Mouse (Mus musculus): Measurements from ENCODE around the gene Ddr1.

Ddr1 gene

DNA sequence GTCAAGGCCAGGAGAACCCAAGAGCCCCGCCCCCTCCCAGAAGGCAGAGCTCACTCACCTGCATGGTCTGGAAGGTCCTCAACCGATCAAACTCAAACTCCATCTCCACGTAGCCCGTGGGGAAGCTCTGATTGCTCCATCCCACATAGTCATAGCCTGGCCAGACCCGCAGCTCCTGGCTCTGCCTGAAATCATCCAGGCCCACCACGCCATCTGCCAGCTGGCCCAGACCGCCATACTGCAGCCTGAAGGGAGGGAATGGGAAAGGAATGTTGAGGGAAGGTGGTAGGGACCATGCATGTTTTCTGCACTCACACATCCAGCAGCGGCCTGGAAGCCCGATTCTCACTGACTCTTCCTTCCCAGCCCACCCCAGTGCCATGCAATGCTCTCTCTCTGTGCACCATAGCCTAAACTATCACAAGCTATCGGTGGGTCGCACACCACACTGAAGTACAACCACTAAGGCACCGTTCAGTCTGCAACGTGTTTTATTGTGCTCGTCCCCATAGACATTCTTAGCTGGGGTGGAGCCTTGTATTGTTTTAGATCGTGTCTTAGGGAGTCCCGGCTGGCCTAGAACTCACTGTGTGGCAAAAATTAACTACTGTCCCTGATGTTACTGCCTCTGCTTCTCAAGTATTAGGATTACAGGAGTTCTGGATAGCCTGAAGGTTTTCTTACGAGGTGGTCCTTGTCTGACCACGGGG, 14.3 kb downstream of the Ddr1 start:
- no peak for DNase-seq

DNA sequence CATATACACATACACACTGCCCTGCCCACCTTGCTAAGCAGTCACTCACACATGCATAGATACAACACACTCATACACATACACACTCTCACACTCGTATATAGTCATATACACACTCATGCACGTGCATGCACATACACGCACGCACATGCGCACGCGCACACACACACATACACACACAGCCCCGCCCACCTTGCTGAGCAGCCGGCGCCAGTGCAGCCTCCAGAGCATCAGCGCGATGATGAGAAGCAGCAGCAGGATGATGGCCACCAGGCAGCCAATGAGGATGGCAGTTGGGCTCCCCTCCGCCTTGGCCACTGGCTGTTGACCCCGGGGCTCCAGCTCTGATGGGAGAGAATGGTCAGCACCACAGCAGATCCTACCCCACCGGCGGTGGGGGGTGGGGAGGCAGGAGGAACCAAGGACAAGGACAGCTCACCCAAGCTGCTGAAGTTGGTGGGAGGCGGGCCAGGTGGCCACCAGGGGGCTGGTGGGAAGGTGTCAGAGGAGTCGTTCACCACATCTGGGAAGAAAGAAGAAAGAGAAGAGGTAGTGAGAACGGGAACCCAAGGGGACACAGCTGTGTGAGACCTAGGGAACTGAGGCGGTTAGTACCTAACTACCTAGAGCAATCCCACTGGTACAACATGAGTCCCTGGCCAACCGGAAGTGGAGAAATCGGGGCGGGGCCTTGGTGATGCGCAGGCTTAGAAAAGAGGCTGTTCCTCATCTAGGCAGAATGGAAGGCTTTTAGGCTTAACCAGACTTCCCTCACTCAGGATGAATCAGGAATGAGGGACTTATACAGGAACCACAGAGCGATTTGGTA, 15.9 kb downstream of the Ddr1 start:
- DNase-seq, result peak; percentile 81

DNA sequence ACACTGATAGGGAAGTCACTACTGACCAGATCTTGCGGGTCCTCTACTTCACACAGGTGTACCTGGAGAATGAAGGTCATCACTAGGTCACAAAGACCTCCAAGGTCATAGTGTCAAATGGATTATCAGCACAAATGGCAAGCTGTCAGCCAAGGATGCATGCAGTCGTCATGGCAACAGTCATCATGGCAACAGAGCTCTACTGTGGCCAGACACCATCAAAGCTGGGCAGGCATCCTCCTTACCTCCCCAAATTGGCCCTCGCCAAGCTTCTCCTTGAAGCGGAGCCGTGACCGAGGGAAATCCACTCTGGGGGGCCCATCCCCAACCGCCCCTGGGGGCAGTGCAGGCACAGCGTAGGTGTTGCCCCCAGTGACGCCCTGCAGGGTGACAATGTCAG, 19.4 kb downstream of the Ddr1 start:
- no peak for DNase-seq

DNA sequence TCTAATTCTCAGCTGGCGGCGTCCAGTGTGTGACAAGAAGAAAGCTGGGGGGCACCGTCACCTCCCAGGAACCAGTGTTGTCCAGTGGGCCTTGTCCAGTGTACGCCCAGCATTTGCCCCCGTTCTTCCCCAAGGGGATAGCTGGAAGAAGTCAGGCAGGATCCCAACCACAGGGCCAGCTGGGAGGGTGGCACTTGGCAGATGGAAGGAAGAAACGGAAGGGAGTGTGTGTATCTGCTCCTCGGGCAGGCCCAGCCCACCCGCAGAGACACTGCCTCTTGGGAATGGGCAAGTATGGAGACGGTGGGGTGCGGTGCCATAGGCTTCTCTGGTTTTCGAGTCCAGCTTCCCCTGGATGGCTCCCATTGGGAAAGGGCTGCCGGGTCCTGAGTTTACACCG, 22.4 kb downstream of the Ddr1 start:
- DNase-seq, result no peak

DNA sequence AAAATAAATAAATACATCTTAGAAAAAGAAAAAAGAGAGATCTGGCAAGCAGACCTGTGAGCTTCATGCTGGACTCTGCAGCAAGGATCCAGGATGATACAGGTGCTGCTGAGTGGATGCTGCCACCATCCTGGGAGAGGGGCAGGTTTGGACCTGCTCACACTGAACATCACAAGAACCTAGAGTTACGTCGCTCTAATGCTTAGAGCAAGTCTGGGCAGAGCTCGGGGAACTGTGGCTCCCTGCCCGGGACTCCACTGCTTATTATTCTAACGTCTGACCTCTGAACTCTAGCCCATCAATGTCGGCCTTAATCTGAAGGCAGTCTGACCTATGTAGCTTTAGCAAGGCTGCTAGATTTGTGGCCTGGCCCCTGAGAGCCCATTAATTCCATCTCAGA, 23.8 kb downstream of the Ddr1 start:
- no peak for DNase-seq

DNA sequence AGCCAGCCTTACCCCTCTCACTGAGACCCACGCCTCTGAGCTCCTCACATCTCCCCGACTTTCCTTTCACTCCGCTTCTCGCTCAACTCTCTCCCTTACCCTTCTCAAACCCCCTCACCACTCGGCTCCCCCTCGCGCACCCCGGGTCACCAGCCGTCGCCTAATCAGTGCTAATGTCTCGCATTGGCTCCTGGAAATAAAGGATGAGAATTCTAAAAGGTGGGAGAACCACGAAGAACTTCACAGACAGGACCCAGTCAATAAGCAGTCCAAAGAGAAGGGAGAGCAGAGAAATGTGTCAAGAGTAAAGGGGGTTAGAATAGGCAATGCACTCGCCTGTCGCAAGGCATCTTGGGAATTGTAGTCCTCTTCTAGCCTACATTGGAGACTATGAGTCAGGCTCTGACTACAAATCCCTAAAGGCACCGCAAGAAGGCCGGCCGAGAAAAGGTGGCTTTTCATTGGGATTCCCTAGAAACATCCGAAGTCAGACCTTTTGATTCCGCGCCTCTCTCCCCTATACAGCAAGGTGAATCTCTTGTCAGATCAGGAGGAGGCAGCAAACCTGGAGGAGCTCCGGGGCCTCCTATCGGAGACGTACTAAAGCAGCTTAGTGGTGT, 30.9 kb downstream of the Ddr1 start, which contains the start of gene Gtf2h4:
TSS of gene Gtf2h4 (minus strand) at position 324 of the 620 bp plus-strand sequence.
- peak; percentile 88 for DNase-seq

DNA sequence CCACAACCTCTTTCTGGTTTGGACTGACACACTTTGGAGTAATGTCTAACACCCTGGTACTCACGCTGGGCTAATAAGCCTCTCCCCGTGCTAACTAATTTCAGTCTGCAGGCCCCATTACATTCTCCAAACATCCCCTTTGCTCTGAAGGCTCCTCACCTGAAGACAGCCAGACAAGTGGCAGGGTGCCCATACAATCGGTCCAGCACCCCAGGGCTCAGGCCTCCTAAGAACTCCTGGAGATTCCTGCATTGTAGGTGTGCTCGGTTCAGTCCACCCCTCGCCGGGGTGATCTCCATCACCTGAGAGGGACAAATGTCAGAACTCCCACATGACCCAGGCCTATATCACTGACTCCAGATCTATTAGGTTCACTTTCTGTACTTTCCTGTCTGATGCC, 31.9 kb downstream of the Ddr1 start:
- DNase-seq, result peak; percentile 54

GRCm38 (mm10) chr17:35671846-35672245, 32.6 kb downstream of the Ddr1 start:
- DNase-seq, result peak; percentile 85

GRCm38 (mm10) chr17:35669731-35670130, 34.7 kb downstream of the Ddr1 start:
- peak; percentile 72 for DNase-seq

DNA sequence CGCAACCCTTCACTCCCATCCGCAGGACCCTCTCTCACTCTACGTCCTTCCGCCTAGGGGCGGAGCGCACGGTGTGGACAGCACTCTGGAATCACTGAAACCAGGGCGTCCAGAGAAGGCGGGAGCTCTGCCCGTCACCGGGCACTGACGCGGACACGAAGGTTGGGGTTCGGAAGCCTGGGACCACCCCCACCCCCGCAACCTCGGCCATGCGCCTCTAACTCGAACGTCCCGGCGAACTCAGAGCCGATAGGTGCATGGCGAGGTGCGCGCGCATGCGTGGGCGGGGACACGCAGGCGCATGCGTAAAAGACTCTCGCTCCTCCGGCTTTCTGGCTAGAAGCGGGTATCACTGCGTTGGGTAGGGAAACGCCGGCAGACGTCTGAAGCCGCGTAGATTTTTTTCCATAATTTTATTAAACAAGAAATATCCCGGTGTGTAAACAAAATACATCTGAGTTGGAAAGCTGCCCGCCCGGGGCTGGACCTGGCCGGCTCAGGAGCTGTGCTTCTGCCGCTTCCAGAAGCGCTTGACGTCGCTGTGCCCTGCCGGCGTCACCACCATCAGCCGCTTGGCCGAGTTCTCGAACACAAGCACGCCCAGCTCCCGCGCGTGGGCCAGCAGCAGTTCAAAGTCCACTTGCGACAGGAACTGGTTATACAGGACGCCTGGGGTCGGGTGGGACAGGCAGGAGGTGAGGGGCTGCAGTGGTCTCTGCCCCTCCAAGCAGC, 36.9 kb downstream of the Ddr1 start, which contains the start of gene Vars2:
TSS of gene Vars2 (minus strand) at position 259 of the 732 bp plus-strand sequence.
- DNase-seq, result peak; percentile 98

GRCm38 (mm10) chr17:35666851-35667256, 37.6 kb downstream of the Ddr1 start:
- peak; percentile 71 for DNase-seq

- peak; percentile 70 for DNase-seq
Observed at GRCm38 (mm10) chr17:35665957-35666515, 38.4 kb downstream of the Ddr1 start.

DNA sequence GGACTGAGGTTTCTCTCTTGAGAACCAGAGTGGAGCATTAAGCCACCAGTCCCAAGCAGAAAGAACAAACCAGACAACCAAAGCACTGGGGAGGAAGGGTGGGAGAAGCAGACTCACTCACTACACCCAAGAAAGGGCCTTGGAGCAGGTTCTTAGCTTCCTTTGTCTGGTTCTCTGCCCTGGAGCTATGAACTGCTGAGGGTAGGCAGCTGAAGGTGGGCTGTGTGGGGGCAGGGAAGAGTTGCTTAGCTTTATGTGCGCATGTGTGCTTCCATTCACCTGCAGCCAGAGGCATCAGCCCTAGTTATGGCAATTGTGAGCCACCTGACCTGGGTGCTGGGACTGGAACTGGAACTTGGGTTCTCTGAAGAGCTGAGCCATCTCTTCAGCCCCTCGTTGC, 51.3 kb downstream of the Ddr1 start:
- peak; percentile 33 for DNase-seq

GRCm38 (mm10) chr17:35649429-35649828, 55.0 kb downstream of the Ddr1 start:
- no peak for DNase-seq

DNA sequence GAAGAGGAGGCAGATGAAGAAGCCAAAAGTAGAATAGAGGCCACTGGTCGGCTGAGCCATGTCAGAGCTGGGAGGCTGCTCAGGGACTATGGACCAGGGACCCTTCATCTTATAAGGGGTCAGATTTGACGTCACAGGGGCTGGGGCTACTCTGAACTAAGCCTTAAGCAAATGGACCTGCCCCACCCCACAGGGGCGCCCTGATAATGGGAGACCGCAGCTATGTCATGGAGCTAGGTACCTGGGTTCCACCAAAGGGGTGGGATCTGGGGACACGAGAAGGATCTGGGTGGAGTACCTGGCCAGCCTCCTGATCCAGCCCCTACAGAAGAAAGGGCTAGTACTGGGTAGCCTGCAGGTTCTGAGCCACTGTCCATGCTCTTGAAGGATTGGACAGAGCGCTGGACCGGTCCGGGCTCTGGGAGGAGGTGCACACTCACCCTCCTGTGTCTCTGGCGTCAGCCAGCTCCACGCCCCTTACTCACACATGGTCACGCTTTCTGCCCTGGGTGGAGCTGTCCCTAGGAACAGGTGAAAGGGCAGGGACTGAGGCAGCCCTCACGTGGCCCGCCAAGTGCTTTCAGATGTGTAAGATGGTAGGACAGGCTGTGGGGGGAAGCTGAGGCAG, 60.7 kb downstream of the Ddr1 start, which contains the start of gene Mucl3:
TSS of gene Mucl3 (minus strand) at position 87 of the 628 bp plus-strand sequence.
- DNase-seq, result no peak

DNA sequence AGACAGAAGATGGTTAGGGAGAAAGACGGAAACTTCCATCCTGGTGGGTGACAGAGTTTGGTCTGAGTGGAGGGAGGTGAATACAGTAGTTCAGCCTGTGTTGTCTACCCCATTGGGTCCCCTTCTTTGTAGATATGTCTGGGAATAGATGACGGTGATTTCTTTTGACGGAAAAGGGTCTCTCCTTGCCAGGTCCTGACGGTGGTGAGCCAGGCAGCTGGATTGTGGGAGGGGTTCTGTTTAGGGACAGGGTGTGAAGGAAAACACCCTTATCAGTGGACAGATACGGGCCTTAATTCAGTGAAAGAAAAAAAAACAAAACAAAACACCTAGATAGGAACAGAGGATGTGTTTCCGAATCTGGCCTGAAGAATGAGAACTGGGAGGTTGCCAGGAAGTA, 65.1 kb downstream of the Ddr1 start:
- DNase-seq, result no peak

- DNase-seq, result peak; percentile 72
Observed at GRCm38 (mm10) chr17:35638475-35639190, 65.8 kb downstream of the Ddr1 start.

DNA sequence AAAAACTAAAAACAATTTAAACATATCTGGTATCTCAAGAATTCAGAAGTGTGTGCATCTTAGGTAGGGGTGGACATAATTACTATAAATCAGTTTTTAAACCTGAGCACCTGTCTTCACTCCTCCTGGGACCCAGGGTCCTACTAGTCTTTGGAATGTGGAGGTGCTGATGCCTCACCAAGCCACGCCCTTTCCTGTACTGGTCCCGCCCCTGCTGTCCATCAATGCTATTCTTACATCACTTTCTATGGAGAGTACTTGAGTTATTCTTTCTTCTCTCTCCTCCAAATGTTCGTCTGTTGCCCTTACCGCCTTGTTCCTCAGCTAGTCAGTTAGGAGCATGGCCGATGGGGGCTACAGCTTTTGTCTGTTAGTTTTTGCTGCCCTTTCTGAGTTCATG, 68.1 kb downstream of the Ddr1 start:
- DNase-seq, result peak; percentile 68

- peak; percentile 84 for DNase-seq
Observed at GRCm38 (mm10) chr17:35635699-35636111, 68.7 kb downstream of the Ddr1 start.

GRCm38 (mm10) chr17:35635202-35635601, 69.2 kb downstream of the Ddr1 start:
- DNase-seq, result no peak

GRCm38 (mm10) chr17:35633992-35634391, 70.4 kb downstream of the Ddr1 start:
- DNase-seq, result peak; percentile 60

Data from thymus, postnatal 4 days (tissue).